Mouse (Mus musculus) CH12.LX (cell line): ENCODE measurements around the gene Zfp777. TPM values are rescaled to one million over a fixed set of nuclear protein-coding genes. Genes with fewer than 3 reads are reported as not detected.

ENCODE experiments used
- DNase-seq: peaks from one replicate; pipeline ENCODE4 v3.0.0-alpha.2; 2013; ENCODE audit errors: extremely low read depth
- H3K27ac ChIP-seq: 2 replicates; pipeline ENCODE4 v1.5.1; 2012; ENCODE audit warnings: low read depth, mild to moderate bottlenecking, control low read depth, moderate library complexity; ENCODE audit not compliant: insufficient read depth
- H3K27me3 ChIP-seq: replicated peaks from 2 replicates; pipeline ENCODE3; 2012; ENCODE audit warnings: inconsistent platforms
- H3K36me3 ChIP-seq, 2 experiments: replicated peaks in 1 of 2; 2 replicates each; pipeline versions ENCODE3 to v1.6.1; 2012; ENCODE audit warnings: inconsistent platforms in 1 of 2, low read length in 1 of 2, mild to moderate bottlenecking in 1 of 2, mixed read lengths in 1 of 2, moderate library complexity in 1 of 2; ENCODE audit not compliant: control insufficient read depth in 1 of 2, insufficient read depth in 1 of 2
- H3K4me1 ChIP-seq, 2 experiments: 2 replicates each; pipeline ENCODE4 v1.6.1; 2012; ENCODE audit warnings: inconsistent platforms in 1 of 2, moderate library complexity in 1 of 2; ENCODE audit not compliant: insufficient read depth in 2 of 2, control insufficient read depth in 1 of 2
- H3K4me2 ChIP-seq: 2 replicates; pipeline ENCODE4 v1.6.1; 2012; ENCODE audit warnings: low read depth, mild to moderate bottlenecking, control low read depth; ENCODE audit not compliant: poor library complexity, insufficient read depth, severe bottlenecking
- H3K4me3 ChIP-seq, 3 experiments: fragments of 150-350 bp in 1 of 3; sonication (generic) in 1 of 3; replicated peaks in 1 of 3; 2 replicates each; pipeline versions ENCODE3 to v1.5.1; 2011 to 2012; ENCODE audit warnings: low read depth in 2 of 3, low read length in 2 of 3, mild to moderate bottlenecking in 2 of 3, moderate library complexity in 2 of 3, control low read depth in 1 of 3, improper control_type of control experiment in 1 of 3, inconsistent platforms in 1 of 3, mixed read lengths in 1 of 3; ENCODE audit not compliant: poor library complexity in 1 of 3
- H3K79me2 ChIP-seq: replicated peaks from 2 replicates; pipeline ENCODE4 v1.6.1; 2012; ENCODE audit warnings: mild to moderate bottlenecking, moderate library complexity; ENCODE audit not compliant: control insufficient read depth, poor library complexity, insufficient read depth, severe bottlenecking; ENCODE audit errors: extremely low read depth
- H3K9ac ChIP-seq: 2 replicates; pipeline ENCODE4 v1.6.1; 2012; ENCODE audit warnings: low read depth, mild to moderate bottlenecking, control low read depth, moderate library complexity; ENCODE audit not compliant: insufficient read depth
- H3K9me3 ChIP-seq: replicated peaks from 2 replicates; pipeline ENCODE3; 2012; ENCODE audit warnings: low read length, inconsistent platforms, mixed read lengths
- BHLHE40 ChIP-seq: IDR thresholded peaks from 2 replicates; pipeline ENCODE4 v1.6.1; 2011; ENCODE audit warnings: mild to moderate bottlenecking, low read depth, low read length, improper control_type of control experiment
- CHD1 ChIP-seq: IDR thresholded peaks from 2 replicates; pipeline ENCODE4 v1.6.1; 2012; ENCODE audit warnings: low read depth, low read length, improper control_type of control experiment, inconsistent platforms
- CHD2 ChIP-seq: IDR thresholded peaks from 2 replicates; pipeline ENCODE4 v1.6.1; 2011; ENCODE audit warnings: low read length, improper control_type of control experiment
- CTCF ChIP-seq, 2 experiments: IDR thresholded peaks in 1 of 2; conservative IDR thresholded peaks in 1 of 2; 2 replicates each; pipeline ENCODE4 v1.5.1; 2011 to 2012; ENCODE audit warnings: low read depth in 2 of 2, low read length in 2 of 2, improper control_type of control experiment in 1 of 2, inconsistent platforms in 1 of 2, mild to moderate bottlenecking in 1 of 2, moderate library complexity in 1 of 2
- E2F4 ChIP-seq: IDR thresholded peaks from 2 replicates; pipeline ENCODE4 v1.6.1; 2011; ENCODE audit warnings: low read depth, low read length, improper control_type of control experiment; ENCODE audit not compliant: insufficient replicate concordance
- ELF1 ChIP-seq: IDR thresholded peaks from 2 replicates; pipeline ENCODE4 v1.6.1; 2014; ENCODE audit warnings: low read depth, mild to moderate bottlenecking, inconsistent platforms, low read length, improper control_type of control experiment
- EP300 ChIP-seq: IDR thresholded peaks from 2 replicates; pipeline ENCODE4 v1.6.1; 2011; ENCODE audit warnings: low read length, improper control_type of control experiment
- ETS1 ChIP-seq: conservative IDR thresholded peaks from 2 replicates; pipeline ENCODE4 v1.6.1; 2012; ENCODE audit warnings: low read depth, mild to moderate bottlenecking, inconsistent platforms, low read length, improper control_type of control experiment, moderate library complexity
- HCFC1 ChIP-seq: IDR thresholded peaks from 2 replicates; pipeline ENCODE4 v1.6.1; 2012; ENCODE audit warnings: low read depth, mild to moderate bottlenecking, inconsistent platforms, low read length, improper control_type of control experiment
- IRF4 ChIP-seq: IDR thresholded peaks from 2 replicates; pipeline ENCODE4 v1.6.1; 2014; ENCODE audit warnings: low read depth, mild to moderate bottlenecking, inconsistent platforms, low read length, improper control_type of control experiment
- MAFK ChIP-seq: IDR thresholded peaks from 2 replicates; pipeline ENCODE4 v1.6.1; 2011; ENCODE audit warnings: low read length, improper control_type of control experiment; ENCODE audit not compliant: insufficient replicate concordance
- MAZ ChIP-seq: IDR thresholded peaks from 2 replicates; pipeline ENCODE4 v1.6.1; 2012; ENCODE audit warnings: low read depth, mild to moderate bottlenecking, inconsistent platforms, low read length, improper control_type of control experiment, moderate library complexity
- MXI1 ChIP-seq: IDR thresholded peaks from 2 replicates; pipeline ENCODE4 v1.6.1; 2011; ENCODE audit warnings: mild to moderate bottlenecking, low read depth, low read length, improper control_type of control experiment
- MYC ChIP-seq: IDR thresholded peaks from 2 replicates; pipeline ENCODE4 v1.6.1; 2011; ENCODE audit warnings: low read depth, mild to moderate bottlenecking, improper control_type of control experiment, low read length
- NELFE ChIP-seq: IDR thresholded peaks from 2 replicates; pipeline ENCODE4 v1.6.1; 2011; ENCODE audit warnings: low read depth, low read length, improper control_type of control experiment
- NRF1 ChIP-seq: IDR thresholded peaks from 2 replicates; pipeline ENCODE4 v1.6.1; 2014; ENCODE audit warnings: low read depth, mild to moderate bottlenecking, inconsistent platforms, low read length, improper control_type of control experiment, moderate library complexity
- PAX5 ChIP-seq: IDR thresholded peaks from 2 replicates; pipeline ENCODE4 v1.6.1; 2012; ENCODE audit warnings: low read length, inconsistent platforms, mixed read lengths
- RAD21 ChIP-seq: IDR thresholded peaks from 2 replicates; pipeline ENCODE4 v1.6.1; 2011; ENCODE audit warnings: low read depth, mild to moderate bottlenecking, low read length, improper control_type of control experiment, moderate library complexity
- RCOR1 ChIP-seq: conservative IDR thresholded peaks from 2 replicates; pipeline ENCODE4 v1.6.1; 2012; ENCODE audit warnings: low read depth, mild to moderate bottlenecking, inconsistent platforms, low read length, improper control_type of control experiment
- SMC3 ChIP-seq: IDR thresholded peaks from 2 replicates; pipeline ENCODE4 v1.6.1; 2011; ENCODE audit warnings: low read depth, low read length, improper control_type of control experiment
- TBP ChIP-seq: conservative IDR thresholded peaks from 2 replicates; pipeline ENCODE4 v1.6.1; 2011; ENCODE audit warnings: low read depth, low read length, improper control_type of control experiment
- TCF12 ChIP-seq: IDR thresholded peaks from 2 replicates; pipeline ENCODE4 v1.6.1; 2014; ENCODE audit warnings: low read depth, mild to moderate bottlenecking, inconsistent platforms, low read length, improper control_type of control experiment
- ZKSCAN1 ChIP-seq: IDR thresholded peaks from 2 replicates; pipeline ENCODE4 v1.6.1; 2012; ENCODE audit warnings: low read depth, inconsistent platforms, low read length, improper control_type of control experiment, borderline replicate concordance
- ZMIZ1 ChIP-seq: IDR thresholded peaks from 2 replicates; pipeline ENCODE4 v1.6.1; 2012; ENCODE audit warnings: low read depth, mild to moderate bottlenecking, inconsistent platforms, low read length, improper control_type of control experiment
- ZNF384 ChIP-seq: IDR thresholded peaks from 2 replicates; pipeline ENCODE4 v1.6.1; 2012; ENCODE audit warnings: low read depth, low read length, improper control_type of control experiment, inconsistent platforms
- dilution Hi-C: fragments of 300-500 bp; cut with MboI; formaldehyde crosslinking; loops from 2 replicates; pipeline ENCODE4 v1.14.3; 2020; ENCODE audit warnings: low sequenced_read_pairs; ENCODE audit not compliant: extremely low pct_unique_long_range_greater_than_20kb, extremely low pct_ligation_motif_present
- in situ Hi-C: fragments of 300-500 bp; cut with MboI; formaldehyde crosslinking; loops from 3 replicates; pipeline ENCODE4 v1.14.3; 2019; ENCODE audit warnings: low sequenced_read_pairs, low pct_ligation_motif_present, low pct_unique_long_range_greater_than_20kb, mixed read lengths
- polyA plus RNA-seq: library from polyadenylated mRNA; unstranded; fragments of >175 nt; gene quantifications from 2 replicates; pipeline ENCODE4 v1.2.1, GENCODE M21; 2012; ENCODE audit warnings: low read depth; ENCODE audit not compliant: insufficient read length
- total RNA-seq, 2 experiments: library from RNA; depleted of rRNA; stranded (reverse); fragments of 300-350 nt in 1 of 2; fragments of >200 nt in 1 of 2; gene quantifications; 2 replicates each; pipeline ENCODE4 v1.2.3; 2012 to 2014

The Zfp777 gene
- total and polyA plus RNA-seq, 3 experiments, result 7.1 to 16.5 (median 13.6) TPM

DNA sequence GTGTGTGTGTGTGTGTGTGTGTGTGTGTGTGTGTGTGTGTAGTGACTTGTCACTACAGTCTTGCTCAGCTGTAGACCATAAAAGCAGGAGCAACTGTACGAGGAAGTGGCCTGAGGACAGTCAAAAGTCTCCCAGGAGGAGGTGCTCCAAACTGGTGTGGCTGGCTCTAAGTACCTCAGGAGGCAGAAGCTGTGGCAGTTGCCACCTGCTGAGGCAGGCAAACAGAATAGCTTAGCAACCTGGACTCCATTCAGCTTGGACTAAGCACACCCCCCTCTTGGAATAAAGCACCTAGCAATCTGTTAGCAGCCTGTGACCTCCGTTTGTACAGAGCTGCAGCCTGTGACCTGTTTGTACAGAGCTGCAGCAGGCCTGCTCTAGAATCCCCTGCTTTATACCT, 64.8 kb downstream of the Zfp777 start:
- peaks cover 4% of the 10 kb centered on the region for H3K27me3 ChIP-seq
- peaks cover 3% of the 10 kb centered on the region for H3K9me3 ChIP-seq
- H3K4me3 ChIP-seq, result no peak overlapping the region
- no peak overlapping the region for H3K4me2 ChIP-seq
- in situ Hi-C loops, result no loop called here
- H3K4me1 ChIP-seq, result 0 out of 4 replicates have a peak, but pooled peaks cover 0 to 2% of the 10 kb centered on the region in 2 experiments
- H3K36me3 ChIP-seq, result no peaks in the 10 kb centered on the region
- no peaks in the 10 kb centered on the region for H3K79me2 ChIP-seq
- no peak for TF ChIP-seq MAZ
- no peak for TF ChIP-seq MXI1
- TF ChIP-seq ETS1, result no peak
- TF ChIP-seq NRF1, result no peak
- no peak for TF ChIP-seq ZNF384
- no peak for TF ChIP-seq BHLHE40
- TF ChIP-seq HCFC1, result no peak
- TF ChIP-seq CTCF (conservative IDR thresholded peaks at IDR 0.05 in 1 of 2, IDR thresholded peaks at IDR 0.05 in 1 of 2; ENCODE audit: low read depth in 2 of 2, low read length in 2 of 2), result no peak
- TF ChIP-seq TCF12, result no peak
- no peak for TF ChIP-seq E2F4
- TF ChIP-seq PAX5, result no peak
- no peak for TF ChIP-seq CHD2
- no peak for TF ChIP-seq MAFK
- TF ChIP-seq NELFE, result no peak
- TF ChIP-seq IRF4, result no peak
- no peak for TF ChIP-seq CHD1
- H3K9ac ChIP-seq, result no peak overlapping the region
- no peak for DNase-seq
- H3K27ac ChIP-seq, result no peak overlapping the region
- dilution Hi-C loops, result no loop called here

DNA sequence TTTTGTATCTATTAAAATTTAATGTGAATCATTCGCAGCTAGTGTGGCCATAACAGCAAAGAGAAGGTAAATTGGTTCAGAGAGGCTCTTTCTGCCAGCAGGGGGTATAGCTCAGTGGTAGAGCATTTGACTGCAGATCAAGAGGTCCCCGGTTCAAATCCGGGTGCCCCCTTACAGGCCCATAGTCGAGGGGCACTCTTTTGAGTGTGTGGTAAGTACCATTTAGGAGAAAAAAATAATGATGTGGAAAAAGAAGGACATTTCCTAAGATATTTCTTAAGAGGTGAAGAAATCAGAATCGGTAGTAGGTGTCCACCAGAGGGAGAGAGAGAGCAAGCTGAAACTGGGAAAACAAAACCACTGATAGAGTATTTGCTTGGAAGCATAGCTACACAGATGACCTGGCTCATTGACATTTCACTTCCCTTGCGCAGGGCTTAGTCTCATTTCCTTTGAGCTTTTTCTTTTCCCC, 69.8 kb downstream of the Zfp777 start:
- dilution Hi-C loops, result no loop called here
- Histone ChIP-seq H3K9ac (no peak overlapping the region), H3K4me2 (no peak overlapping the region)
- peak; percentile 87 for DNase-seq
- in situ Hi-C loops, result no loop called here
- TF ChIP-seq TBP (peak; percentile 99), MAFK (peak; percentile 91), MXI1 (no peak), NELFE (no peak), RCOR1 (no peak), ZNF384 (peak; percentile 65), CTCF (conservative IDR thresholded peaks at IDR 0.05 in 1 of 2, IDR thresholded peaks at IDR 0.05 in 1 of 2; ENCODE audit: low read depth in 2 of 2, low read length in 2 of 2) (peak; percentile 49 to 65; a peak in 3 of 4 replicates), RAD21 (peak; percentile 8), HCFC1 (no peak), NRF1 (no peak), ETS1 (no peak), ZMIZ1 (no peak), EP300 (no peak), MYC (no peak), SMC3 (peak; percentile 35; the same call in 1 of the 2 replicates), ELF1 (peak; percentile 92), ZKSCAN1 (no peak), IRF4 (0 out of 2 replicates have a peak, but pooled peaks have one; percentile 55)
- TF ChIP-seq, all 38 proteins: peak for 8
- H3K27ac ChIP-seq, result no peak overlapping the region
- no peaks in the 10 kb centered on the region for H3K36me3 ChIP-seq
- H3K4me1 ChIP-seq, result peaks cover 0 to 2% of the 10 kb centered on the region in 2 experiments; a peak in 1 of 4 replicates
- H3K4me3 ChIP-seq, result no peak overlapping the region
- no peaks in the 10 kb centered on the region for H3K79me2 ChIP-seq
- H3K9me3 ChIP-seq, result peaks cover 3% of the 10 kb centered on the region
- no peaks in the 10 kb centered on the region for H3K27me3 ChIP-seq
